ENCODE assay signal across 15 mouse cellular contexts in genomic region chr8:126634541-126635048, GRCm38 (mm10). TPM values are rescaled to one million over a fixed set of nuclear protein-coding genes. Genes with fewer than 3 reads are reported as not detected.
DNase-seq lines count a peak whose midpoint lies in the region; ATAC-seq and TF ChIP-seq lines count a peak whose summit lies in the region.
"Had no signal": no experiment of that assay in that cellular context is flagged by ENCODE, and none has a peak within 500 bp of the region (broad histone marks: within the 10 kb centered on the region; RNA-seq: fewer than 3 reads in every experiment).

No protein-coding gene starts in this region.

- no peak for TF ChIP-seq EP300 in stomach, postnatal 0 days (optimal IDR thresholded peaks at IDR 0.05)

- no peaks in the 10 kb centered on the region for H3K36me3 ChIP-seq in heart, embryonic 12.5 days
- no peaks in the 10 kb centered on the region for H3K36me3 ChIP-seq in lung, embryonic 14.5 days (ENCODE audit: insufficient read depth)
- no peaks in the 10 kb centered on the region for H3K36me3 ChIP-seq in stomach, postnatal 0 days (ENCODE audit: control insufficient read depth, insufficient read depth, low read length)
- no peaks in the 10 kb centered on the region for H3K36me3 ChIP-seq in forebrain, embryonic 15.5 days
- H3K36me3 ChIP-seq: midbrain, embryonic 12.5 days had no signal

- 56% methylated on average over 6 of the region's 6 CpGs for WGBS in heart, embryonic 12.5 days
- 36% methylated on average over 6 of the region's 6 CpGs for WGBS in lung, adult 2 months
- 26% methylated on average over 6 of the region's 6 CpGs for WGBS in lung, embryonic 14.5 days
- 40% methylated on average over 6 of the region's 6 CpGs for WGBS in stomach, postnatal 0 days
- WGBS in forebrain, embryonic 15.5 days: 76% methylated on average over 6 of the region's 6 CpGs

- no peak overlapping the region for H3K4me2 ChIP-seq in heart, embryonic 12.5 days
- H3K4me2 ChIP-seq in lung, embryonic 14.5 days: 0 out of 2 replicates have a peak overlapping the region, but pooled peaks have one; percentile 7
- no peak overlapping the region for H3K4me2 ChIP-seq in stomach, postnatal 0 days (replicated peaks; ENCODE audit: low read depth)
- no peak overlapping the region for H3K4me2 ChIP-seq in forebrain, embryonic 15.5 days (replicated peaks)
- H3K4me2 ChIP-seq: forebrain, embryonic 13.5 days; liver, embryonic 11.5 days; midbrain, embryonic 12.5 days had no signal

- H3K9me3 ChIP-seq in heart, embryonic 12.5 days (replicated peaks): peaks cover 29% of the 10 kb centered on the region
- peaks cover 11% of the 10 kb centered on the region for H3K9me3 ChIP-seq in lung, embryonic 14.5 days (ENCODE audit: low read depth, low read length)
- no peaks in the 10 kb centered on the region for H3K9me3 ChIP-seq in stomach, postnatal 0 days (ENCODE audit: control insufficient read depth, low read length)
- H3K9me3 ChIP-seq in forebrain, embryonic 15.5 days: peaks cover 8% of the 10 kb centered on the region; the same call in 1 of the 2 replicates

- no peaks in the 10 kb centered on the region for H3K4me1 ChIP-seq in heart, embryonic 12.5 days (replicated peaks)
- 0 out of 2 replicates have a peak, but pooled peaks cover 2% of the 10 kb centered on the region for H3K4me1 ChIP-seq in lung, adult 2 months (ENCODE audit: control insufficient read depth, insufficient read depth, low read length)
- peaks cover 6% of the 10 kb centered on the region for H3K4me1 ChIP-seq in lung, embryonic 14.5 days (ENCODE audit: insufficient read depth)
- H3K4me1 ChIP-seq in stomach, postnatal 0 days (replicated peaks; ENCODE audit: control insufficient read depth, insufficient read depth): no peaks in the 10 kb centered on the region; the same call in 1 of the 2 replicates
- H3K4me1 ChIP-seq in forebrain, embryonic 15.5 days: no peaks in the 10 kb centered on the region; the same call in 1 of the 2 replicates
- H3K4me1 ChIP-seq: forebrain, embryonic 13.5 days; midbrain, embryonic 12.5 days had no signal

- no peaks in the 10 kb centered on the region for H3K27me3 ChIP-seq in heart, embryonic 12.5 days (replicated peaks)
- no peaks in the 10 kb centered on the region for H3K27me3 ChIP-seq in lung, embryonic 14.5 days (ENCODE audit: insufficient read depth, low read length)
- no peaks in the 10 kb centered on the region for H3K27me3 ChIP-seq in stomach, postnatal 0 days (ENCODE audit: control insufficient read depth, insufficient read depth, low read length)
- H3K27me3 ChIP-seq in forebrain, embryonic 15.5 days: no peaks in the 10 kb centered on the region
- H3K27me3 ChIP-seq: forebrain, embryonic 13.5 days; midbrain, embryonic 12.5 days had no signal

- DNase-seq in heart, adult 11 months: peak; percentile 93
- DNase-seq in lung, adult 18-20 months: peak; percentile 35 to 49
- no peak for DNase-seq in lung, adult 2 months
- DNase-seq in lung, embryonic 14.5 days: peak; percentile 87
- DNase-seq in stomach, postnatal 0 days (ENCODE audit: low spot score): no peak
- DNase-seq in liver: no peak
- DNase-seq: cerebellum, adult 11 months; kidney, adult 8-10 months; right cerebral cortex, postnatal 25 days had no signal

- H3K27ac ChIP-seq in heart, embryonic 12.5 days (ENCODE audit: poor library complexity, severe bottlenecking): no peak overlapping the region
- peak overlapping the region; percentile 75 for H3K27ac ChIP-seq in lung, embryonic 14.5 days (ENCODE audit: low read depth)
- peak overlapping the region; percentile 70 for H3K27ac ChIP-seq in stomach, postnatal 0 days (replicated peaks)
- no peak overlapping the region for H3K27ac ChIP-seq in forebrain, embryonic 15.5 days (replicated peaks)
- H3K27ac ChIP-seq: forebrain, embryonic 13.5 days; left cerebral cortex, adult 2 months; midbrain, embryonic 12.5 days had no signal

- TF ChIP-seq CTCF in lung, adult 2 months (IDR thresholded peaks at IDR 0.05; ENCODE audit: insufficient read depth, low read length): no peak
- TF ChIP-seq CTCF in lung, embryonic 14.5 days (IDR thresholded peaks at IDR 0.05; ENCODE audit: low read depth): no peak
- TF ChIP-seq CTCF in stomach, postnatal 0 days (IDR thresholded peaks at IDR 0.05; ENCODE audit: low read depth): no peak

- ATAC-seq in heart, embryonic 12.5 days (ENCODE audit: insufficient number of reproducible peaks, low FRiP score): no peak
- ATAC-seq in lung, embryonic 14.5 days (ENCODE audit: insufficient read depth): peak; percentile 93
- peak; percentile 47; the same call in 1 of the 2 replicates for ATAC-seq in stomach, postnatal 0 days (ENCODE audit: low FRiP score, low TSS enrichment)
- ATAC-seq in forebrain, embryonic 15.5 days (replicated peaks): no peak
- ATAC-seq: forebrain, embryonic 13.5 days had no signal

- no peak overlapping the region for H3K9ac ChIP-seq in heart, embryonic 12.5 days
- no peak overlapping the region for H3K9ac ChIP-seq in lung, embryonic 14.5 days
- no peak overlapping the region for H3K9ac ChIP-seq in stomach, postnatal 0 days (ENCODE audit: low read length)
- H3K9ac ChIP-seq in forebrain, embryonic 15.5 days (replicated peaks): no peak overlapping the region
- H3K9ac ChIP-seq: forebrain, embryonic 13.5 days; midbrain, embryonic 12.5 days had no signal

- no peak overlapping the region for H3K4me3 ChIP-seq in heart, embryonic 12.5 days
- no peak overlapping the region for H3K4me3 ChIP-seq in lung, adult 2 months (replicated peaks; ENCODE audit: extremely low read depth, low read depth, low read length)
- no peak overlapping the region for H3K4me3 ChIP-seq in lung, embryonic 14.5 days (ENCODE audit: low read depth, low read length)
- H3K4me3 ChIP-seq in stomach, postnatal 0 days (ENCODE audit: low read depth, low read length): no peak overlapping the region
- H3K4me3 ChIP-seq in forebrain, embryonic 15.5 days: no peak overlapping the region
- H3K4me3 ChIP-seq: forebrain, embryonic 13.5 days; left cerebral cortex, adult 2 months; midbrain, embryonic 12.5 days had no signal

- no peak for TF ChIP-seq POLR2A in lung, adult 2 months (IDR thresholded peaks at IDR 0.05; ENCODE audit: borderline replicate concordance, extremely low read depth, low read depth, low read length)

RNA-seq across cellular contexts. Expression of gene Irf2bp2, which starts 40.8 kb away (rescaled TPM):
- polyA plus RNA-seq in heart, embryonic 12.5 days (2016; fragmentation: Nextera tagmentation; extraction: Ambion mirVana): 8.9 and 9.7 TPM in 2 replicates
- 81.2 and 127 TPM in 2 replicates for polyA plus RNA-seq in lung, adult 2 months (2012; rRNA removed)
- 8.9 and 9.3 TPM in 2 replicates for polyA plus RNA-seq in lung, embryonic 14.5 days (2014; fragmentation: Nextera tagmentation; extraction: Ambion mirVana)
- 10.1 and 10.2 TPM in 2 replicates for polyA plus RNA-seq in stomach, postnatal 0 days (2015; fragmentation: Nextera tagmentation; extraction: Ambion mirVana)
- polyA plus RNA-seq in forebrain, embryonic 15.5 days (2015; fragmentation: Nextera tagmentation; extraction: Ambion mirVana): 10.5 and 11.1 TPM in 2 replicates

Comparison
In these comparisons a context has a peak if more than half of its experiments do, and no peak if none do; other contexts are left out.
1. DNase-seq: peak in heart, adult 11 months (single experiment), lung, adult 18-20 months (2 of 2) and lung, embryonic 14.5 days (single experiment); none in lung, adult 2 months (single experiment), stomach, postnatal 0 days (single experiment) and liver (single experiment).
2. ATAC-seq: peak in lung, embryonic 14.5 days (single experiment) and stomach, postnatal 0 days (single experiment); none in heart, embryonic 12.5 days (single experiment) and forebrain, embryonic 15.5 days (single experiment).
3. H3K27ac ChIP-seq: peak in lung, embryonic 14.5 days (single experiment) and stomach, postnatal 0 days (single experiment); none in heart, embryonic 12.5 days (single experiment) and forebrain, embryonic 15.5 days (single experiment).